Mouse (Mus musculus) CD4-positive, CD25-positive, alpha-beta regulatory T cell (primary cell): ENCODE results near the gene Smpd4. TPM values are rescaled to one million over a fixed set of nuclear protein-coding genes. Genes with fewer than 3 reads are reported as not detected.

ENCODE experiments used
- polyA plus RNA-seq: library from polyadenylated mRNA; unstranded; fragments of 100-300 nt; shearing (Covaris generic); gene quantifications from one replicate; pipeline ENCODE4 v1.2.1, GENCODE M21; 2017

Gene Smpd4
- polyA plus RNA-seq: 20.8 TPM

GRCm38 (mm10) chr16:17619198-17620105, at the start of gene Smpd4:
Gene Smpd4, plus strand, starts transcription at chr16:17619354.

GRCm38 (mm10) chr16:17583064-17583463, 36.1 kb upstream of the Smpd4 start, which contains the start of gene Slc7a4:
Gene Slc7a4, minus strand, starts transcription at chr16:17583214.

GRCm38 (mm10) chr16:17646310-17647114, 27.4 kb downstream of the Smpd4 start, which contains the start of gene Ccdc74a:
Gene Ccdc74a, plus strand, starts transcription at chr16:17646470.

Other genes with a start within 250 kb of the Smpd4 start
- 19.4 TPM for gene Snap29, start 213.4 kb upstream of the Smpd4 start, polyA plus RNA-seq
- gene Pi4ka, start 213.0 kb upstream of the Smpd4 start, polyA plus RNA-seq: 71.0 TPM
- 65.7 TPM for gene Crkl, start 167.4 kb upstream of the Smpd4 start, polyA plus RNA-seq
- gene Aifm3, start 129.7 kb upstream of the Smpd4 start, polyA plus RNA-seq: not detected
- gene Lztr1, start 110.7 kb upstream of the Smpd4 start, polyA plus RNA-seq: 72.2 TPM
- gene Thap7, start 88.2 kb upstream of the Smpd4 start, polyA plus RNA-seq: 80.5 TPM
- gene Lrrc74b, start 58.1 kb upstream of the Smpd4 start, polyA plus RNA-seq: not detected
- gene P2rx6, start 57.5 kb upstream of the Smpd4 start, polyA plus RNA-seq: not detected
- 1.6 TPM for gene Slc7a4, start 36.1 kb upstream of the Smpd4 start, polyA plus RNA-seq
- 0.72 TPM for gene Ccdc74a, start 27.1 kb downstream of the Smpd4 start, polyA plus RNA-seq
- 134 TPM for gene Med15, start 113.5 kb downstream of the Smpd4 start, polyA plus RNA-seq
- gene Klhl22, start 140.3 kb downstream of the Smpd4 start, polyA plus RNA-seq: 19.7 TPM
- not detected for gene Scarf2, start 177.9 kb downstream of the Smpd4 start, polyA plus RNA-seq
- gene B830017H08Rik, start 213.8 kb downstream of the Smpd4 start, polyA plus RNA-seq: 0.28 TPM
- gene Car15, start 219.0 kb downstream of the Smpd4 start, polyA plus RNA-seq: 2.7 TPM